ENCODE assay signal across 8 mouse cellular contexts in genomic region chr1:149856720-149857119, GRCm38 (mm10).
DNase-seq lines count a peak whose midpoint lies in the region; ATAC-seq and TF ChIP-seq lines count a peak whose summit lies in the region.

No protein-coding gene starts in this region.

- H3K36me3 ChIP-seq in midbrain, embryonic 10.5 days = no peaks in the 10 kb centered on the region
- H3K36me3 ChIP-seq in midbrain, embryonic 13.5 days = no peaks in the 10 kb centered on the region
- H3K36me3 ChIP-seq in lung, postnatal 0 days (ENCODE audit: insufficient read depth, low read length) = no peaks in the 10 kb centered on the region

- H3K4me1 ChIP-seq in midbrain, embryonic 10.5 days = no peaks in the 10 kb centered on the region
- no peaks in the 10 kb centered on the region for H3K4me1 ChIP-seq in midbrain, embryonic 13.5 days (replicated peaks)
- no peaks in the 10 kb centered on the region for H3K4me1 ChIP-seq in lung, postnatal 0 days (ENCODE audit: insufficient read depth, low read depth, low read length)

- H3K4me2 ChIP-seq in midbrain, embryonic 13.5 days (replicated peaks) = no peak overlapping the region
- no peak overlapping the region for H3K4me2 ChIP-seq in lung, postnatal 0 days (replicated peaks; ENCODE audit: low read depth, low read length)

- no peak for ATAC-seq in midbrain, embryonic 13.5 days
- peak; percentile 56 for ATAC-seq in lung, postnatal 0 days

- no peak overlapping the region for H3K4me3 ChIP-seq in midbrain, embryonic 10.5 days
- H3K4me3 ChIP-seq in midbrain, embryonic 13.5 days (replicated peaks) = no peak overlapping the region
- no peak overlapping the region for H3K4me3 ChIP-seq in lung, postnatal 0 days (ENCODE audit: low read depth, low read length)

- no peak overlapping the region for H3K9ac ChIP-seq in midbrain, embryonic 13.5 days (replicated peaks)
- no peak overlapping the region for H3K9ac ChIP-seq in lung, postnatal 0 days (replicated peaks; ENCODE audit: low read depth)

- no peaks in the 10 kb centered on the region for H3K9me3 ChIP-seq in midbrain, embryonic 10.5 days (replicated peaks)
- H3K9me3 ChIP-seq in midbrain, embryonic 13.5 days = no peaks in the 10 kb centered on the region
- H3K9me3 ChIP-seq in lung, postnatal 0 days (ENCODE audit: low read length) = no peaks in the 10 kb centered on the region

- peak; percentile 46 for DNase-seq in midbrain, embryonic 10.5 days (ENCODE audit: low spot score)
- DNase-seq in c-Kit-negative CD71-positive TER-119-positive erythroid progenitor cells, embryonic 14.5 days (ENCODE audit: low read depth, low spot score) = peak; percentile 13
- DNase-seq in gastrocnemius, postnatal 10 days = peak; percentile 69
- peak; percentile 78 to 85 for DNase-seq in layer of hippocampus, adult 18-20 months (ENCODE audit: low spot score in 2 of 2)
- peak; percentile 72 for DNase-seq in lung, postnatal 0 days (ENCODE audit: low spot score)
- DNase-seq in right cerebral cortex, postnatal 10 days (ENCODE audit: low spot score in 2 of 2) = peak; percentile 70 to 73
- DNase-seq in urinary bladder, postnatal 36 days (ENCODE audit: low spot score in 2 of 2) = peak; percentile 56 to 62

- peak; percentile 83 for TF ChIP-seq CTCF in lung, postnatal 0 days (IDR thresholded peaks at IDR 0.05)

- H3K27me3 ChIP-seq in midbrain, embryonic 10.5 days (ENCODE audit: low read depth, poor library complexity, severe bottlenecking) = no peaks in the 10 kb centered on the region
- no peaks in the 10 kb centered on the region for H3K27me3 ChIP-seq in midbrain, embryonic 13.5 days
- no peaks in the 10 kb centered on the region for H3K27me3 ChIP-seq in lung, postnatal 0 days (replicated peaks; ENCODE audit: insufficient read depth, low read length)

- 21% methylated on average over 9 of the region's 9 CpGs for WGBS in midbrain, embryonic 10.5 days
- 27% methylated on average over 9 of the region's 9 CpGs for WGBS in midbrain, embryonic 13.5 days
- 24% methylated on average over 9 of the region's 9 CpGs for WGBS in lung, postnatal 0 days

- TF ChIP-seq EP300 in lung, postnatal 0 days (IDR thresholded peaks at IDR 0.05) = no peak

- H3K27ac ChIP-seq in midbrain, embryonic 10.5 days (replicated peaks) = no peak overlapping the region
- no peak overlapping the region for H3K27ac ChIP-seq in midbrain, embryonic 13.5 days
- no peak overlapping the region for H3K27ac ChIP-seq in lung, postnatal 0 days (ENCODE audit: low read length)

Comparison
In these comparisons a context has a peak if more than half of its experiments do, and no peak if none do; other contexts are left out.
1. DNase-seq: peak in every context shown above with its lines; median percentile 82 in layer of hippocampus, adult 18-20 months; 72 in lung, postnatal 0 days; 72 in right cerebral cortex, postnatal 10 days; 69 in gastrocnemius, postnatal 10 days; 59 in urinary bladder, postnatal 36 days; 46 in midbrain, embryonic 10.5 days; 13 in c-Kit-negative CD71-positive TER-119-positive erythroid progenitor cells, embryonic 14.5 days.